Mouse (Mus musculus) large intestine, adult 2 months (tissue): ENCODE results near the gene Elovl1. TPM values are rescaled to one million over a fixed set of nuclear protein-coding genes. Genes with fewer than 3 reads are reported as not detected.

Experiments
- DNase-seq: peaks from one replicate; pipeline ENCODE4 v3.0.0-alpha.2; 2012; ENCODE audit warnings: low read depth, low spot score
- WGBS: fragments of 180-500 bp; shearing (Covaris S2); methylation state at CpG from one replicate; pipeline ENCODE4 v1.1.7; 2018; 5-methylcytosine and 5-hydroxymethylcytosine counted together
- polyA plus RNA-seq: library from polyadenylated mRNA; depleted of rRNA; stranded (reverse); fragments of >200 nt; gene quantifications from 2 replicates; pipeline ENCODE4 v1.2.3, GENCODE M21; 2012; rRNA removed

Elovl1 gene
- 380 and 399 TPM in 2 replicates for polyA plus RNA-seq

GRCm38 (mm10) chr4:118427768-118428451 is at the start of gene Elovl1:
Gene Elovl1 (plus strand): TSS chr4:118428093.
- WGBS, result under 1% methylated on average over 31 of the region's 31 CpGs
- DNase-seq, result no peak

- DNase-seq, result no peak
- WGBS, result 86% methylated on average over 7 of the region's 7 CpGs
Observed at GRCm38 (mm10) chr4:118383271-118383670, 44.6 kb upstream of the Elovl1 start.

GRCm38 (mm10) chr4:118387316-118387715 is 40.6 kb upstream of the Elovl1 start:
- WGBS, result 90% methylated on average over 8 of the region's 8 CpGs
- no peak for DNase-seq

GRCm38 (mm10) chr4:118390146-118390545 is 37.7 kb upstream of the Elovl1 start:
- WGBS, result 96% methylated on average over 11 of the region's 11 CpGs
- no peak for DNase-seq

GRCm38 (mm10) chr4:118394505-118394904 is 33.4 kb upstream of the Elovl1 start:
- 82% methylated on average over 6 of the region's 6 CpGs for WGBS
- DNase-seq, result no peak

- 85% methylated on average over 4 of the region's 4 CpGs for WGBS
Observed at GRCm38 (mm10) chr4:118395289-118395688, 32.6 kb upstream of the Elovl1 start.

GRCm38 (mm10) chr4:118396433-118396832 is 31.5 kb upstream of the Elovl1 start:
- 50% methylated on average over 3 of the region's 3 CpGs for WGBS
- no peak for DNase-seq

More at GRCm38 (mm10) chr4:118395289-118395688, 32.6 kb upstream of the Elovl1 start:
- no peak for DNase-seq

- WGBS, result 93% methylated on average over 6 of the region's 6 CpGs
- no peak for DNase-seq
Observed at GRCm38 (mm10) chr4:118398400-118398799, 29.5 kb upstream of the Elovl1 start.

GRCm38 (mm10) chr4:118401421-118401820 is 26.5 kb upstream of the Elovl1 start:
- no peak for DNase-seq
- WGBS, result 94% methylated on average over 3 of the region's 3 CpGs

- WGBS, result 92% methylated on average over 5 of the region's 5 CpGs
- DNase-seq, result no peak
Observed at GRCm38 (mm10) chr4:118401918-118402317, 26.0 kb upstream of the Elovl1 start.

GRCm38 (mm10) chr4:118402701-118403100 is 25.2 kb upstream of the Elovl1 start:
- 91% methylated on average over 12 of the region's 12 CpGs for WGBS
- DNase-seq, result no peak

GRCm38 (mm10) chr4:118409142-118409900 is 18.6 kb upstream of the Elovl1 start, which contains the start of the genes Szt2 and Med8:
Gene Szt2 (minus strand): TSS chr4:118409273.
Gene Med8 (plus strand): TSS chr4:118409337.
- WGBS, result under 1% methylated on average over 53 of the region's 53 CpGs
- peak; percentile 92 for DNase-seq

- DNase-seq, result no peak
- WGBS, result 87% methylated on average over 5 of the region's 5 CpGs
Observed at GRCm38 (mm10) chr4:118410871-118411270, 17.0 kb upstream of the Elovl1 start.

GRCm38 (mm10) chr4:118413553-118413952 is 14.3 kb upstream of the Elovl1 start:
- WGBS, result 93% methylated on average over 5 of the region's 5 CpGs
- no peak for DNase-seq

GRCm38 (mm10) chr4:118415779-118416178 is 12.1 kb upstream of the Elovl1 start:
- WGBS, result 60% methylated on average over 2 of the region's 2 CpGs
- DNase-seq, result no peak

- 97% methylated on average over 5 of the region's 5 CpGs for WGBS
- DNase-seq, result no peak
Observed at GRCm38 (mm10) chr4:118416329-118416728, 11.6 kb upstream of the Elovl1 start.

GRCm38 (mm10) chr4:118417112-118417797 is 10.6 kb upstream of the Elovl1 start:
- no peak for DNase-seq
- 88% methylated on average over 13 of the region's 13 CpGs for WGBS

GRCm38 (mm10) chr4:118421384-118421783 is 6.5 kb upstream of the Elovl1 start:
- WGBS, result 42% methylated on average over 3 of the region's 3 CpGs
- peak; percentile 37 for DNase-seq

- 84% methylated on average over 4 of the region's 4 CpGs for WGBS
- DNase-seq, result no peak
Observed at GRCm38 (mm10) chr4:118424541-118425160, 3.2 kb upstream of the Elovl1 start.

- 90% methylated on average over 1 of the region's 1 CpGs for WGBS
- no peak for DNase-seq
Observed at GRCm38 (mm10) chr4:118425374-118425773, 2.5 kb upstream of the Elovl1 start.
